Mouse (Mus musculus) megakaryocyte-erythroid progenitor cell, adult 5-6 weeks (primary cell): ENCODE measurements around the gene Psma7. TPM values are rescaled to one million over a fixed set of nuclear protein-coding genes. Genes with fewer than 3 reads are reported as not detected.

Source experiments
- ATAC-seq: replicated peaks from 2 replicates; pipeline ENCODE4 v1.8.0; 2016; ENCODE audit warnings: mild to moderate bottlenecking, inconsistent platforms; ENCODE audit not compliant: severe bottlenecking, poor library complexity, low FRiP score, low TSS enrichment
- total RNA-seq, 2 experiments: library from RNA; stranded (forward) in 1 of 2; stranded (reverse) in 1 of 2; fragments of 200-1000, 215-1000 nt in 1 of 2; fragments of >200 nt in 1 of 2; fragmentation: Nextera tagmentation in 1 of 2; gene quantifications; 2 replicates each; pipeline ENCODE4 v1.2.3; 2014 to 2017

Gene Psma7
- total RNA-seq (2014; fragmentation: Nextera tagmentation) (333 and 334 TPM in 2 replicates), total RNA-seq (2017) (395 and 441 TPM in 2 replicates)

DNA sequence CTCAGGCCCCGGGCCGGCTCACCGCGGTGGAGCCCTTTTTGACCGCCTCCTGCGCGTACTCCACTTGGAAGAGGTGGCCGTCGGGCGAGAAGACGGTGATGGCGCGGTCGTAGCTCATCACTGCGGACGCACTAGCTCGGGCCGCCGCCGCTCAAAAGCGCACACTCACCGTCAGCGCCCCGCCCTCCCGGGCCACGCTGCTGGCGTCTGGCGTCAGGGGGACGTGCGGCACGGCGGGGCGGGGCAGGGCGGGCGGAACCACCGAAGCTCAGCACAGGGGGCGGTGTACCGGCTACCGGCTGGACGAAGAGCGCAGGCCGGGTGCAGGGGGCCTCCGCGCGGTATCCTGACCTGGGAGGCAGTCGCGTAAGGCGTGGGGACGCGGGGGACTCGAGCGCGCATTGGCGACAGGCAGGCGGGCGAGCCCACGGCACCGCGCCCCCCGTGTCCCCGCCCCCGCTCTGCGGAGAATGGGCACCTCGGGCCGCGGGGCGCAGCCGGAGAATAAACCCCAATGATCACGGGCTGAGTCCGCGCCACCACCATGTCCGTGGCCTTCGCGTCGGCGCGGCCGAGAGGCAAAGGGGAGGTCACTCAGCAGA, at the start of gene Psma7, which contains the start of gene Ss18l1:
Psma7 (minus strand) TSS at position 178 of the 602 bp plus-strand sequence.
Ss18l1 (plus strand) TSS at position 254 of the 602 bp plus-strand sequence.
- ATAC-seq = peak; percentile 88

DNA sequence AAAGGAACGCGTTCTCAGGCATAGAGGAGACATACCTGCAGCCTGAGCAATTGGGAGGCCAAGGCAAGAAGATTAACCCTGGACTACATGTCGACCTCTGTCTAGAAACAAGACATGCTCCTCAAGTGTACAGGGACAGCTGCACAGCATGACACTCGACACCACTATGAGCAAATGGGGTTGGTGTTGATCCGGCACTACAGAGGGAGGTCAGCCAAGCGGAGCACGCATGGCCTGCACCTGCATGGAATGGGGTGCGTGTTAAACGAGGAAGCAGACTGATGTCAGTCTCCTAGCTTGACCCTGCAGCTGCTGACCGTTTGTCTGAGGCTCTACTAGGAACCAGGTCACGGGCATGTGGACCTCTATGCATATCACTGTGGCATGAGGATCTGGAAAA, 48.1 kb upstream of the Psma7 start:
- no peak for ATAC-seq

DNA sequence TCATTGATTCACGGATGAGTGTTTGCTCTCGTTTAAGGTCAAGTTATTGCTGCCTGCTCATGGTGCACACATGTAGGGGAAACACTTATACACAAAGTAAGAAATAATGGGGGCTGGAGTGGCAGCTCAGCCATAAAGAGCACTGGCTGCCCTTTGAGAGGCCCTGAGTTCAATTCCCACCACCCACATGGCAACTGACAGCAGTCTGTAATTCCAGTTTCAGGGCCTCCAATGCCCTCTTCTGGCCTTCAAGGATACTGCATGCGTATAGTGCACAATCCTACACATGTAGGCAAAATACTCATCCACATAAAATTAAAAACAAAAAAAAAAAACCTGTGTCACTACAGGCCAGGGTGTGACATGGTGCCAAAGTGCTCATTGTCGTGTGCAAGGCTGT, 45.2 kb upstream of the Psma7 start:
- no peak for ATAC-seq

DNA sequence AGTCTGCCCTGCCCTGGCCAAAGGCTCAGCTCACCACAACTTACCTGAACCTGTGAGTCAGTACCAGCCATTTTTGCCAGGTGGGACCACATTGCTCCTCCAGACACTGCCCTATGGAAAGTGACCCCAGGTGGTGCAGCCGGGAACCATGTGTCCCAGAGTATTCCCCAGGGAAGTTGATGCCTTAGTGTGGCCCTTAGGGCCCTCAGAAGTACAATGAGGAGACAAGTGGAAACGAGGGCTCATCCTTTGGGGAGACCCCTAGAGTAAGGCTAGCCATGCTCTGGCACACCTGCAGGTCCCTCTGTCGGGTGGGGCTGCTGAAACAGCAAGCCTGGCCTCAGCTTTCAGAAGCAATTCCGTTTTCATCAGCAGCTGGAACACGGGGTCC, 44.4 kb upstream of the Psma7 start:
- ATAC-seq = no peak

DNA sequence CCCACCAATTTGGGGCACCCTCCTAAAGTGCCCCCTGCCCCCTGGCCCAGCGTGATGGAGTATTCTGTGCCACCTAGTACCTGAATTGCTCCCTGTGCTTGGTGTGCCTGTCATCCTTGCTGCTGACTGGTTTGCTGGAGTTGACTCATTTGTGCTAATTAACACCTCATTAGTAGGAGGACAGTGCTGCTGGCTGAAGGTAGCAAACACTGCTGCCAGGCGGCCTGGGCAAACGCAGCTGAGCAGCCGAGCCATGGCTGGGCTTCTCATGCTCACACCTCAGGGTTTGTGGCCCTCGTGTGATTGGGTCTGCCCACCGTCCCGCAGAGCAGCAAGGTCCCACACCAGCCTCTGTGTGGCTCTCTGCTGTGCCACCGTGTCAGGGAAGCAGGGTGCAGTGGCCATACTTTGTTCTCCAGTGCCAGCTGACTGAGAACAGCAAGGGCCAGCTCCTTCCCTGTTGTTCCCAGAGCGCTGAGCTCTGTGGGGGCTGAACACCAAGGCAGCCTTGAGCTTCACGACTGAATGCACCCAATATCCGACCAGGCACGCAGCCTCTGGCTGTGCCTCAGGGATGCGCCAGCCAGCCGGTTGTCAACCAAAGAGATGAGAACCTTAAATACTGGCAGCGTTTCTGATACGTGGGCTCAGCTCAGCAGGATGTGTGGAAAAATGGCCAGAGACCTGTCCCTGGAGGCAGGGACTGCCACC, 43.8 kb upstream of the Psma7 start:
- no peak for ATAC-seq

DNA sequence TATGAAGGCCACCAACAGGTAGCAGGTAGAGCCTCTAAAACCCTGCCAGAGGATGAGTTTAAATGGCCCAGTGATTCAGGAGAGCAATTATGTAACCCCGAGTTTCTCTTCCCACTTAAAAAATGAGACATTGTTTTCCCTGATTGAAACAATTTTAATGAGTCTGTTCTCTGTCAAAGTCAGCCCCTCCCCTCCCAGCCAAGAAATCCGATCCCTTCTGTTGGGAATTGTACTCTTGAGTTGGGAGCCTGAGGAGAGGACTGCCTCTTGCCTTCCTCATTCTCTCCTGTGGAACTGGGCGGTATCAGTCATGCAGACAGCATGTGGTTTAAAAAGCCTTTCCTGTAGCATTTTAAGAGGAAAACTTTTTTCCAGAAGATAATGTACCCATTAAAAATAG, 42.3 kb upstream of the Psma7 start:
- ATAC-seq = no peak

DNA sequence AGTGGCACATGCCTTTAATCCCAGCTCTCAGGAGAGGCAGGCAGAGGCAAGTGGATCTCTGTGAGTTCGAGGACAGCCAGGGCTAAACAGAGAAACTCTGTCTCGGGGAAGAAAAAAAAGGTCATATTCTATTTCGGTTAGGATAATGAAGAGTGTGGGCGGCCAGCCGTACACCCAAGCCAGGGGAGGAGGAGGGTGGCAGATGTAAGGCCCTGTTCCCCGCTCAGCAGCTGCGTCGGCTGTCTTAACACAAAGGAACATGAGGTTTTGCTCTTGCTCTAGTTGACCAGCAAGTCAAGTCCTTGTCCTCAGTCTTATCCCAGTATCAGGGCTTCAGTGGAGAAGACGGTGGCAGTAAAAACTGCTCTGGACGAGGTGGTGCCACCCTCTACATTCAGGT, 40.8 kb upstream of the Psma7 start:
- ATAC-seq = no peak

DNA sequence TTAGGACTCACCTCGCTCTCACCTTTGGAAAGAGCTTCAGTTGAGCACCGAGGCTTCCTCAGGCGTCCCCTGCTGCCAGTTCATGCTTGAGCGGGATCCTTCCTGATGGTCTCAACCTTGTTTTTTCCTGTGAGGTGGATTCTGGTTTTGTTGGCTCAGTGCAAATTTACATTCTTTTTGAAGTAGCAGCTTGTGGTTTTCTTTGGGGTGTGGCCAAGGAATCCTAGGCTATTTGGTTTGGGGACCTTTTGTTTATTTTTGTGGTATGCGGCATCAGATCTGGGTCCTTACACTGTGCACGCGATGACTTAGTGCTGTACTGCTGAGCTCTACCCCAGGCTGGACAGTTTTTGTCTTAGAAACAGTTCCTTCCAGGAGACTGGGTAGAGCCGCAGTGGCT, 38.4 kb upstream of the Psma7 start:
- ATAC-seq = no peak

DNA sequence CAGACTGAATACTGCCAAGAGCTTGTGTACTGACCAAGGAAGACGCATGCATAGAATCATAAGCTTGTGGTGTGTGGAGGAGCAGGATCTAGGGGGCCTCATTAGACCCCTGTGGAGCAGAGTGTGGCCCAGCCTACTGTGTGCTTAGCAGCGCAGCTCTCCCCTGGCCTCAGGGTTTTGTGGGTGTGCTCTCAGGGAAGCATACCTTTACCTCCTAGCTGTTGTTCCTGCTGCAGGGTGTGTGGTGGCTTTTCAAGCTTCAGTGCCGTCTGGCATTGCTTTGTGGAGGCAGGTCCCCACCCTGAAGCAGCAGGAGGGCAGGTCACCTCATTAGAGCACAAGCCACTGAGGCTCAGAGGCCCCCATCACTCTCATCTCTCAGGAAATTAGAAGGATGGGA, 35.4 kb upstream of the Psma7 start:
- no peak for ATAC-seq

DNA sequence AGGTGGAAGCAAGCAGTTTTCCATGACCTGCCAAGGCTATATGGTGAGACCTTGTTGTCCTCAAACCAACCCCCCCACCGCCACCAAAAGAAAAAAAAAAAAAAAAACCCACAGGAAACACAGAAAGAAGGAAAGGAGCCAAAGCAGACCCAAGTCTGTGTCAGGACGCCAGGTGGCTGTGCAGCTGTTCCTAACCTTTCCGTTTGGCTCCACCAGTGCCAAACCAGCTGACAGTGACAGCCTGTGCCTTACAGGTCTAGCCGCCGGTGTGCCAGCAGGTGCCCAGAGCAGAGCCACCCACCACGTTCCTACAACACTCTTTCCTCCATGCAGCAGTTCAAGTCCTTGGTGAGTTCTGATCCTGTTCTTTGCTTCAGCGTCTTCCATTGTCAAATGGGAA, 30.7 kb upstream of the Psma7 start:
- no peak for ATAC-seq

DNA sequence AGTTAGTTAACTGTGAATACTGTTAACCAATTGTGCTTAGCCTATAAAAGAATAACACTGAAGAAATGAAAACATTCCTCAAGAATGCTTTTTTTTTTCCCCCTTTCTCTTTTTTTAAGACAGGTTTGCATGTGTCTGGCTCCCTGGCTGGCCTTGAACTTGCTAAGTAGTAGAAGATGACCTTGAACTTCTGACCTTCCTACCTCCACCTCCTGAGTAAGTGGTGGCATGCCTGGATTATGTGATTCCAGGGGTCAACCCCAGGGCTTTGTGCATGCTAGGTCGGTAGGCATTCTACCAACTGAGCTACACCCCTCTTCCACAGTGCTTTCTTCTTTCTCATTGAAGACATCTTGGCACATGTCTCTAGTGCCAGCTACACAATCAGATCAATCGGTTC, 29.4 kb upstream of the Psma7 start:
- ATAC-seq = no peak

DNA sequence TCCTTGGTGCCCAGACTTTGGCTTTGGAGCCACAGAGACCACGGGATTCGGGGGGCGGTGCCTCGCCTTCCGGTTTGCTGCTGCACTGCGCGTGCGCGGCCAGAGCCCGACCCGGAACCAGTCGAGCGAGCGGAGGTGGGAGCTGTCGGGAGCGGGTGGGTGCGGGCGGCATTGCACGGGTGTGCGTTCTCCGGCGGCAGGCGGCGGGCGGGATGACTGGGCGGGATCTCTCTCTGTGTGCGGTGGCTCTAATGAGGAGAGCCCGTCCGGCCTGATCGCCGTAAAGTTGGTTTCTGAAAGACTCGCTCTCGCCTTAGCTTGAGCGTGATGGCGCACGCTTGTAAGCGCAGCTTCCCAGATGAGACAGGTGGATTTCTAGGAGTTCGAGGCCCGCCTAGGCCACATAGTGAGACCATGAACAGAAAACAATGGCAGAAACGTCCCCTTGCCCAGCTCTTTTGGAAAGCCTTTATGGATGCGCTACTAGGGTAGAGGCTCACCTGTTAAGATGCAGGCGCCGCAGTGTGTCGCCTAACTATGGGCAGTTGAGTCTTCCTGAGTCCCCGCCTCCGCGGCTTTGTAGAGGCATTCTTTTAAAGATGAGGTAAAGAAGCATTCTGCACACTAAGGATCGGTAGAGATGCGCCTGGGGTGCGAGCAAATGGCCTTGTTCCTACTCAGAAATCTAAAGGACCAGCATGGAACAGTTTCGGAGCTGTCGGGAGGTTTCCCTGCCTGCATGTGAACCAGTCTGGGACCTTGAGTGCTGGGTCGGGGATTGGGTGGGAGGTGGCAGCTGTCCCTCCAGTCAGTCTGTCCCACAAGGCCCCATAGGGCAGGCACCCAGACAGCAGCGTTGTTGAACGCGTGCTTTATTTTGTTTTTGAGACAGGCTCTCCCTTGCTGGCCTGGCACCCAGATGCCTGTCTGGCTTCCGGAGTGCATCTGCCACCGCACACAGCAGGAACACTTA, 28.5 kb upstream of the Psma7 start, which contains the start of gene Mtg2:
Mtg2 (plus strand) TSS at position 108 of the 973 bp plus-strand sequence.
- ATAC-seq = peak; percentile 91

DNA sequence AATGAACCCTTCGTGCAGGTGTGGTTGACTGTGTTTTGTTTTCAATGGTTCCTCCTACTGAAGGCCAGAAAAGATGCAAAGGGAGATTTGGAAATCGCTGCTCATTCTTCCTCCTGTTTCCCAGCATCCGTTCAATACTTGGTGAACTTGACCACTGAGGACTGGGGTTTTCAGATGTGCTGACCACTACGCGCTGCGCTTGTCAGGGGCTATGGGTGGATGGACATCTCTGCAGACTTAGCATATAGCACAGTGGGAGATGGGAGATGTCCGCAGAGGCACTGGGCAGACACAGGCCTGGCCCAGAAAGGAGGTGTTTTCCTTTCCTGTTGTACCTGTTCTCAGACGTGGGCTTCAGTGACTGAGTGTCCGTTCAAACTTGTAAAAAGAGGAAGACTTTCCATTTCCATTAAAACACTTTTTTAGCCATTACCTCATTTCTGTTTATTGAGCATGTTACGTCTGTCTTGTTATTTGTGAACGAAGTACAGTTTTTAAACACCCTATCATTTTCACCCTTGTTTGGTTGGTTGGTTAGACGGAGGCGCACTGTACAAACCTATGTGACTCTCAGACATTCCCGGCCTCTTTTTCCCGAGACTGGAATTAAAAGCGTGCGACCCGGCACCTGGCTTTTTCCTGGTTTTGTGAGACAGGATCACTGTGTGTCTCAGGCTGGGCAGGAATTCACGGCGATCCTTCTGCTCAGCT, 27.7 kb upstream of the Psma7 start:
- peak; percentile 50 for ATAC-seq

DNA sequence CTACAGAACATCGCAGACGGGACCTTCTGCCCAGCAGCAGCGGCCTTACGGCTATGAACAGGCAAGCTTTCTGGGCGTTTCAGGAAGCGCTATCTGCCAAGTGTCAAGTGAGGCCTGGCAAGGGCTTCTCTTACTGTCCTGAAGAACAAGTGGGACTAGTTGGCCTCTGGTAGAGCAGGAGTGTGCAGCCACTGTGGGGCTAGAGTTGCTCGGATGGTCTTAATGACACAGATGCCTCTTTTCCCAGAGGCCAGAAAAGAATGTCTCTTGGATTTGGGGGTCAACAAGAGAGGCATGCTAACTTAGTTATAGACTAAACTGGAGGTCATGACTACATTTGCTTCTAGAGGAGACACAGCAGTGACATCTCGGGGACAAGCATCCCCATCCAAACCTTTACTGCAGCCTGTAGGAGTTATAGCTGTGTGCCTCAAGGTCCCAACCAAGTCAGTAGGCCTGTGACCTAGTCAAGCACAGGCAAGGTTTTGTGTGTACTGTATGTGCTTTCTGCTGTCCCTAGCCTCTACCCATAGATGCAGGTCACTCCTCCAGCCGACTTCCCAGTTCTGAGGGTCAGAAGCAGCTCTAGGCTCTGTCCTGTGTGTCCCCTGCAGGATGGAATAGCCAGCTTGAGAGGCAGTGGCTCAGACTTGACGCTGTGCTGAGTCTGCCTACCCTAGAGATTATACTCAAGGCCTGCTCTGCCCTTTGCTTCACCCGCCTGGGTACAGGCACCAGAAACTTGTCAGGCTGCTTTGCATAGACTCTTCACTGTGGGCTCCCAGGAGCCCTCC, 21.3 kb upstream of the Psma7 start:
- ATAC-seq = 0 out of 2 replicates have a peak, but pooled peaks have one; percentile 15

DNA sequence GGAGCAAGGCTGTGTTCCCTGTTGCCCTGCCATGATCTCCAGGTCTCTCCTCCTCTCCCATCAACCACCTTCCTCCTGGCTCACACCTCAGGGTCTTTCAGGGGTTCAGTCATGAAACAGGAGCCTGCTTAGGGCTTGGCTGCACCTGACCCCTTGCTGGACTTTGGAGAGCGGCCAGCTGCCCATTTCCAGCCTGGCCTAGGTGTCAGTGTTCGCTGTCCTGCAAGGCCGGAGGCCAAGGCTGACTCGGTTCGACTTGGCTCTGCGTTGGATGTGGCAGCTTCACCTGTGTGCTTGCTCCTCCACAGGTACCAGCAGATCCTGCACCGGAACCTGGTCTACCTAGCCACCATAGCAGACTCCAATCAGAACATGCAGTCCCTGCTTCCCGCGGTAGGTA, 10.8 kb upstream of the Psma7 start:
- ATAC-seq = no peak

DNA sequence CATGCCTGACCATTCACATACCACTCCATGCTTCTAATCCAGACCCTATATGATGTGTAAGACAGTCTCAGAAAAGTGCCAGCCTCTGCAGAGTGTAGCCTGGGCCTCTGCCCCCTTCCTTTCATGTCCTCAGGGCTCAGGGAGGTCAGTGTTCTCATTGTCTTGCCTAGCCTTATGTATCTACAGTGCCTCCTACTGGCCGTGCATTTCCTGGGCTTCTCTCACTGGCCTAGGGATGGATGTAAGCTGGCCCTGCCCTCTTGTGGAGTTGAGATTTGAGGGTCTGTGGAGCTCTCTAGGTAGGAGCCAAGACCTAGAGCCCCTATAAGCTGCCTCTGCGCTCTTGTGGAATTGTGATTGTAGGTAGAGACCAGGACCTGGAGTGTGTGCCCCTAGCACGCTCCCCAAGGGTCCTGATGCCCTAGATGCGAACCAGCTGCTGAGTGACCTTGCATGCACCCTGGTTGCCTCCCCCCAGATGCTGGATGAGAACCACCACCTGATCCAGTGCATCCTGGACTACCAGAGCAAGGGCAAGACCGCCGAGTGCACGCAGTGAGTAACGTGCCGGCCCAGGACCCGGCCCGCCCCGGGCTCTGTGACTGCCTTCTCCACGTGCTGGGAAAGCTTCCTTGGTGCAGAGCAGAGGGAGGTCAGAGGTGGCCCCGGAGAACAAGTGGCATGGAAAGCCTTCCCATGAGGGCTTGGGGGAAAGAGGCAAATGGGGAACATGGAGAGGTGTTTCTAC, 9.9 kb upstream of the Psma7 start:
- ATAC-seq = peak; percentile 39; the same call in 1 of the 2 replicates

DNA sequence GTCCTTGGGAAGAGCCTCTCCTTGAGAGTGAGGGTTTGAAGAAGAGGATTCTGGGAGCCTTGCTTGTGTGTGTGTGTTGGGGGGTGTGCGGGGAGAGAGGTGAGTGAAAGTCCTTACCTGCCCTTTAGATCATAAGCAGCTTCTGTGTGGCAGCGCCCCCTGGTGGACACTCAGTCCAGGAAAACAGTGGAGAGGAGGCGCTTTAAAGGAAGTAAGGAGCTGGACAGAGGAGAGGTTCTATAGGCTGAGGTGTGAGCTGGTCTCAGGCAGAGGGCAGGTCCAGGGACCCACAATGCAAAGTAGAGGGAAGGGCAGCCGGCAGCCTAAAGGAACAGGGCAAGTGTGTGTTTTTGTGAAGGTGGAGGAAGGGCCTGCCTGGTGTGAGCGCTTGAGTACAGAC, 8.8 kb upstream of the Psma7 start:
- peak; percentile 81 for ATAC-seq
